Mouse (Mus musculus): ENCODE results near the gene Sorcs3. TPM values are rescaled to one million over a fixed set of nuclear protein-coding genes. Genes with fewer than 3 reads are reported as not detected.

Sorcs3 gene
- polyA plus RNA-seq, 1 experiment from 2014 or later = 18.3 TPM

GRCm38 (mm10) chr19:48430328-48430727 lies 224.5 kb downstream of the Sorcs3 start:
- no peak overlapping the region for H3K4me2 ChIP-seq (ENCODE audit: low read length)
- no peaks in the 10 kb centered on the region for H3K27me3 ChIP-seq (ENCODE audit: control insufficient read depth, insufficient read depth, low read depth, low read length)
- ATAC-seq = no peak
- WGBS = 79% methylated on average over 5 of the region's 5 CpGs
- no peaks in the 10 kb centered on the region for H3K36me3 ChIP-seq (ENCODE audit: control insufficient read depth, insufficient read depth, low read length)
- peaks cover 3% of the 10 kb centered on the region; the same call in 1 of the 2 replicates for H3K4me1 ChIP-seq (ENCODE audit: control insufficient read depth, insufficient read depth, low read length)
- no peak overlapping the region for H3K9ac ChIP-seq (ENCODE audit: low read depth, low read length)
- H3K27ac ChIP-seq (ENCODE audit: low read length) = no peak overlapping the region
- no peaks in the 10 kb centered on the region for H3K9me3 ChIP-seq (replicated peaks; ENCODE audit: control insufficient read depth, low read length, poor library complexity, severe bottlenecking)
- H3K4me3 ChIP-seq (ENCODE audit: low read depth, low read length) = no peak overlapping the region

GRCm38 (mm10) chr19:48438450-48438849 lies 232.6 kb downstream of the Sorcs3 start:
- Histone ChIP-seq H3K9me3 (replicated peaks; ENCODE audit: control insufficient read depth, low read length, poor library complexity, severe bottlenecking) (no peaks in the 10 kb centered on the region), H3K4me2 (ENCODE audit: low read length) (no peak overlapping the region), H3K27me3 (ENCODE audit: control insufficient read depth, insufficient read depth, low read depth, low read length) (no peaks in the 10 kb centered on the region), H3K36me3 (ENCODE audit: control insufficient read depth, insufficient read depth, low read length) (no peaks in the 10 kb centered on the region), H3K9ac (ENCODE audit: low read depth, low read length) (no peak overlapping the region), H3K4me3 (ENCODE audit: low read depth, low read length) (no peak overlapping the region), H3K27ac (ENCODE audit: low read length) (no peak overlapping the region), H3K4me1 (ENCODE audit: control insufficient read depth, insufficient read depth, low read length) (no peaks in the 10 kb centered on the region)
- 87% methylated on average over 1 of the region's 1 CpGs for WGBS
- no peak for ATAC-seq

GRCm38 (mm10) chr19:48461141-48461540 lies 255.3 kb downstream of the Sorcs3 start:
- no peaks in the 10 kb centered on the region for H3K27me3 ChIP-seq (ENCODE audit: control insufficient read depth, insufficient read depth, low read depth, low read length)
- no peaks in the 10 kb centered on the region for H3K36me3 ChIP-seq (ENCODE audit: control insufficient read depth, insufficient read depth, low read length)
- no peak for ATAC-seq
- H3K4me3 ChIP-seq (ENCODE audit: low read depth, low read length) = no peak overlapping the region
- H3K4me1 ChIP-seq (ENCODE audit: control insufficient read depth, insufficient read depth, low read length) = no peaks in the 10 kb centered on the region
- WGBS = 86% methylated on average over 5 of the region's 5 CpGs
- H3K27ac ChIP-seq (ENCODE audit: low read length) = no peak overlapping the region
- no peaks in the 10 kb centered on the region for H3K9me3 ChIP-seq (replicated peaks; ENCODE audit: control insufficient read depth, low read length, poor library complexity, severe bottlenecking)
- no peak overlapping the region for H3K9ac ChIP-seq (ENCODE audit: low read depth, low read length)
- H3K4me2 ChIP-seq (ENCODE audit: low read length) = no peak overlapping the region

DNA sequence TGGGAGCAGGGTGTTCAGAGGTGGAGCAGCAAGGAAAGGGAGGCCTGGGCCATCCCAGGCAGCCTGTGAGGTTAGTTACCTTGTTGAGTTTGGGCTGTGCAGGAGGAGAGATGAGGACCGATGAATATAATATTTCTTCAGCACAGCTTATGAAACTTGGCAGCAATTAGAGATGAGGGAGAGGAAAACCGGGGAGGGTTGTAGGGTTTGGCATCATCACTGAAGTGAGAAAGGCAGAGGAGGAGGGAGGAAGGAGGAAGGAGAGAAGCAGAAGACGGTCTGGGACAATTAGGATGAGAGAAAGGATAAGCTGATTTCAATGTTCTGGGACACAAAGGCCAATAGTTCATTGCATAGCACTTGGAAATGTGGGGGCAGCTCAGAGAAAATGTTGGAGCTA lies 256.6 kb downstream of the Sorcs3 start:
- no peaks in the 10 kb centered on the region for H3K27me3 ChIP-seq (ENCODE audit: control insufficient read depth, insufficient read depth, low read depth, low read length)
- no peak overlapping the region for H3K9ac ChIP-seq (ENCODE audit: low read depth, low read length)
- ATAC-seq = no peak
- H3K27ac ChIP-seq (ENCODE audit: low read length) = no peak overlapping the region
- H3K4me2 ChIP-seq (ENCODE audit: low read length) = no peak overlapping the region
- no peak overlapping the region for H3K4me3 ChIP-seq (ENCODE audit: low read depth, low read length)
- H3K36me3 ChIP-seq (ENCODE audit: control insufficient read depth, insufficient read depth, low read length) = no peaks in the 10 kb centered on the region
- no peaks in the 10 kb centered on the region for H3K4me1 ChIP-seq (ENCODE audit: control insufficient read depth, insufficient read depth, low read length)
- H3K9me3 ChIP-seq (replicated peaks; ENCODE audit: control insufficient read depth, low read length, poor library complexity, severe bottlenecking) = no peaks in the 10 kb centered on the region
- WGBS = 94% methylated on average over 3 of the region's 3 CpGs

GRCm38 (mm10) chr19:48463494-48463893 lies 257.7 kb downstream of the Sorcs3 start:
- no peak overlapping the region for H3K4me3 ChIP-seq (ENCODE audit: low read depth, low read length)
- H3K36me3 ChIP-seq (ENCODE audit: control insufficient read depth, insufficient read depth, low read length) = no peaks in the 10 kb centered on the region
- no peak overlapping the region for H3K4me2 ChIP-seq (ENCODE audit: low read length)
- H3K9ac ChIP-seq (ENCODE audit: low read depth, low read length) = no peak overlapping the region
- H3K27me3 ChIP-seq (ENCODE audit: control insufficient read depth, insufficient read depth, low read depth, low read length) = no peaks in the 10 kb centered on the region
- no peak overlapping the region for H3K27ac ChIP-seq (ENCODE audit: low read length)
- 83% methylated on average over 3 of the region's 3 CpGs for WGBS
- no peaks in the 10 kb centered on the region for H3K4me1 ChIP-seq (ENCODE audit: control insufficient read depth, insufficient read depth, low read length)
- no peaks in the 10 kb centered on the region for H3K9me3 ChIP-seq (replicated peaks; ENCODE audit: control insufficient read depth, low read length, poor library complexity, severe bottlenecking)
- ATAC-seq = no peak

DNA sequence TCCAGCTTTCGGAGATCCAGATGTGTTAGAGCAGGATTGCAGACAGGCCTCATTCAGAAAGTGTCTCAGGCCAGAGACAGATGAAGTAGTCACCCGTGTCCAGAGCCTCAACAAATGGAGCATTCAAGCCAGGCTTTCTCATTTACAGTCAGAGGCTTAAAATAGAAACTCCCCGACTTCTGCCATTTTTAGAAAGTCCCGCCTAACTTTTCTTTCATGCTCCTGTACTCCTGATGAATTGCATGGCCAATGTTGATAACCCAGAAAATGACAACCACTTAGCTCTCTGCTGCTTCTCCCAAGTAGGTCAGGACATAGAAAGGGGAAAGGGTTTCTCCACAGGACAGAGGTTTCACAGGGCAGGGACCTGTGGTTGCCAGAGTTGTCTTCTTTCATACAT lies 261.6 kb downstream of the Sorcs3 start:
- no peaks in the 10 kb centered on the region for H3K27me3 ChIP-seq (ENCODE audit: control insufficient read depth, insufficient read depth, low read depth, low read length)
- WGBS = 82% methylated on average over 4 of the region's 4 CpGs
- H3K4me2 ChIP-seq (ENCODE audit: low read length) = no peak overlapping the region
- H3K36me3 ChIP-seq (ENCODE audit: control insufficient read depth, insufficient read depth, low read length) = no peaks in the 10 kb centered on the region
- H3K27ac ChIP-seq (ENCODE audit: low read length) = no peak overlapping the region
- no peaks in the 10 kb centered on the region for H3K4me1 ChIP-seq (ENCODE audit: control insufficient read depth, insufficient read depth, low read length)
- no peak overlapping the region for H3K4me3 ChIP-seq (ENCODE audit: low read depth, low read length)
- H3K9ac ChIP-seq (ENCODE audit: low read depth, low read length) = no peak overlapping the region
- no peak for ATAC-seq
- H3K9me3 ChIP-seq (replicated peaks; ENCODE audit: control insufficient read depth, low read length, poor library complexity, severe bottlenecking) = no peaks in the 10 kb centered on the region

DNA sequence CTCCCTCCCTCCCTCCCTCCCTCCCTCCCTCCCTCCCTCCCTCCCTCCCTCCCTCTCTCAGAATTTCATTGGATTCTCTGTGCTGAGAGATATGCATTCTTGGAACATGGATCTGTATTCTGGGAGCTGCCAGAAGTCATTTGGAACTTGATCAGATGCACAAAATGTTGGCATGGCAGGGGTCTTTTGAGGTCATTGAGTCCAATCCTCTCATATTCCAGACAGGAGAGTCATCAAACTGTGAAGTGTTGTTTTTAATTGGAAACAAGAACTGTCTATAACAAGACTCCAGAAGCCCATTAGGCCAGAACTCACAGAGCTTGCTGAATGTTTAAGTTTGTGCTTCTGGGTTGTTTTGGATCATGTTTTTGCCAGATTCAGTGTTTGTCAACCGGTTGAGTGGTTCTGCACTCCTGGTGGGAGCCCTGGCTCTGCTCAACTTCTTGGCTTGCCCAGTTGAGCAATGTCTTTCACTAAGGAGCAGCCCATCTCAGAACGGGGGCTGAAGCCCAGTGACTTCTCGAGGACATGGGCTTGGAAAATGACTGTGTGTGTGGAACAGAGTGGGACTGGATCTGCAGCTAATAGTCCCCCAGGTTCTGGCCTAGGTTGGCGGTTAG lies 264.1 kb downstream of the Sorcs3 start:
- Histone ChIP-seq H3K4me1 (ENCODE audit: control insufficient read depth, insufficient read depth, low read length) (no peaks in the 10 kb centered on the region), H3K27ac (ENCODE audit: low read length) (no peak overlapping the region), H3K36me3 (ENCODE audit: control insufficient read depth, insufficient read depth, low read length) (no peaks in the 10 kb centered on the region), H3K27me3 (ENCODE audit: control insufficient read depth, insufficient read depth, low read depth, low read length) (no peaks in the 10 kb centered on the region), H3K4me3 (ENCODE audit: low read depth, low read length) (no peak overlapping the region), H3K9me3 (replicated peaks; ENCODE audit: control insufficient read depth, low read length, poor library complexity, severe bottlenecking) (no peaks in the 10 kb centered on the region), H3K9ac (ENCODE audit: low read depth, low read length) (no peak overlapping the region), H3K4me2 (ENCODE audit: low read length) (no peak overlapping the region)
- no peak for ATAC-seq
- 93% methylated on average over 4 of the region's 4 CpGs for WGBS

- 62% methylated on average over 5 of the region's 5 CpGs for WGBS
Observed at GRCm38 (mm10) chr19:48471927-48472326, 266.1 kb downstream of the Sorcs3 start.

GRCm38 (mm10) chr19:48475784-48476410 lies 270.1 kb downstream of the Sorcs3 start:
- WGBS = 81% methylated on average over 6 of the region's 6 CpGs
- H3K4me1 ChIP-seq (ENCODE audit: control insufficient read depth, insufficient read depth, low read length) = no peaks in the 10 kb centered on the region
- H3K9ac ChIP-seq (ENCODE audit: low read depth, low read length) = no peak overlapping the region
- H3K36me3 ChIP-seq (ENCODE audit: control insufficient read depth, insufficient read depth, low read length) = no peaks in the 10 kb centered on the region
- H3K4me2 ChIP-seq (ENCODE audit: low read length) = no peak overlapping the region
- H3K27ac ChIP-seq (ENCODE audit: low read length) = no peak overlapping the region
- H3K9me3 ChIP-seq (replicated peaks; ENCODE audit: control insufficient read depth, low read length, poor library complexity, severe bottlenecking) = no peaks in the 10 kb centered on the region
- no peaks in the 10 kb centered on the region for H3K27me3 ChIP-seq (ENCODE audit: control insufficient read depth, insufficient read depth, low read depth, low read length)
- H3K4me3 ChIP-seq (ENCODE audit: low read depth, low read length) = no peak overlapping the region
- ATAC-seq = no peak

More at GRCm38 (mm10) chr19:48471927-48472326, 266.1 kb downstream of the Sorcs3 start:
- ATAC-seq = no peak
- H3K27ac ChIP-seq (ENCODE audit: low read length) = no peak overlapping the region
- no peak overlapping the region for H3K4me3 ChIP-seq (ENCODE audit: low read depth, low read length)
- H3K4me1 ChIP-seq (ENCODE audit: control insufficient read depth, insufficient read depth, low read length) = no peaks in the 10 kb centered on the region
- no peaks in the 10 kb centered on the region for H3K27me3 ChIP-seq (ENCODE audit: control insufficient read depth, insufficient read depth, low read depth, low read length)
- H3K9ac ChIP-seq (ENCODE audit: low read depth, low read length) = no peak overlapping the region
- no peak overlapping the region for H3K4me2 ChIP-seq (ENCODE audit: low read length)
- H3K36me3 ChIP-seq (ENCODE audit: control insufficient read depth, insufficient read depth, low read length) = no peaks in the 10 kb centered on the region
- H3K9me3 ChIP-seq (replicated peaks; ENCODE audit: control insufficient read depth, low read length, poor library complexity, severe bottlenecking) = no peaks in the 10 kb centered on the region

Measured in midbrain, embryonic 16.5 days (tissue).